Mouse (Mus musculus) MEL (cell line): ENCODE results near the gene Tnfrsf19. TPM values are rescaled to one million over a fixed set of nuclear protein-coding genes. Genes with fewer than 3 reads are reported as not detected.

Source experiments
- DNase-seq: peaks from one replicate; pipeline ENCODE4 v3.0.0; 2011; ENCODE audit warnings: low read depth, low spot score
- H3K27ac ChIP-seq: 2 replicates; pipeline ENCODE4 v1.5.1; 2012; ENCODE audit warnings: low read depth, mild to moderate bottlenecking, control low read depth, low read length, moderate library complexity; ENCODE audit not compliant: control insufficient read depth
- H3K27me3 ChIP-seq, 2 experiments: fragments of 150-350 bp in 1 of 2; sonication (generic) in 1 of 2; 2 replicates each; pipeline ENCODE4 v1.6.1; 2012; ENCODE audit warnings: low read length in 2 of 2, mild to moderate bottlenecking in 2 of 2, improper control_type of control experiment in 1 of 2, moderate library complexity in 1 of 2; ENCODE audit not compliant: insufficient read depth in 2 of 2, control insufficient read depth in 1 of 2
- H3K36me3 ChIP-seq, 2 experiments: 2 replicates each; pipeline ENCODE4 v1.6.1; 2012 to 2014; ENCODE audit warnings: low read length in 2 of 2, improper control_type of control experiment in 1 of 2, inconsistent platforms in 1 of 2, mild to moderate bottlenecking in 1 of 2; ENCODE audit not compliant: insufficient read depth in 2 of 2, control insufficient read depth in 1 of 2
- H3K4me1 ChIP-seq, 2 experiments: fragments of 150-350 bp in 1 of 2; sonication (generic) in 1 of 2; 2 replicates each; pipeline ENCODE4 v1.6.1; 2012; ENCODE audit warnings: low read length in 2 of 2, improper control_type of control experiment in 1 of 2, mild to moderate bottlenecking in 1 of 2; ENCODE audit not compliant: insufficient read depth in 2 of 2, control insufficient read depth in 1 of 2
- H3K4me3 ChIP-seq, 2 experiments: fragments of 150-350 bp in 1 of 2; sonication (generic) in 1 of 2; 2 replicates each; pipeline ENCODE4 v1.5.1; 2012; ENCODE audit warnings: low read depth in 2 of 2, low read length in 2 of 2, mild to moderate bottlenecking in 2 of 2, moderate library complexity in 2 of 2, control low read depth in 1 of 2, improper control_type of control experiment in 1 of 2; ENCODE audit not compliant: control insufficient read depth in 1 of 2, insufficient read depth in 1 of 2
- H3K79me2 ChIP-seq: 2 replicates; pipeline ENCODE4 v1.6.1; 2012; ENCODE audit warnings: mild to moderate bottlenecking, low read length, moderate library complexity; ENCODE audit not compliant: control insufficient read depth, poor library complexity, insufficient read depth
- H3K9ac ChIP-seq: 2 replicates; pipeline ENCODE4 v1.6.1; 2012; ENCODE audit warnings: low read depth, mild to moderate bottlenecking, control low read depth, low read length, moderate library complexity; ENCODE audit not compliant: control insufficient read depth, poor library complexity, severe bottlenecking
- H3K9me3 ChIP-seq: fragments of 150-350 bp; sonication (generic); replicated peaks from 2 replicates; pipeline ENCODE4 v1.6.1; 2012; ENCODE audit warnings: mild to moderate bottlenecking, low read length, improper control_type of control experiment, moderate library complexity; ENCODE audit not compliant: insufficient read depth
- CHD1 ChIP-seq: IDR thresholded peaks from 2 replicates; pipeline ENCODE4 v1.6.1; 2012; ENCODE audit warnings: low read depth, mild to moderate bottlenecking, inconsistent platforms, low read length, improper control_type of control experiment
- CHD2 ChIP-seq: IDR thresholded peaks from 2 replicates; pipeline ENCODE4 v1.6.1; 2011; ENCODE audit warnings: low read length, improper control_type of control experiment
- ELF1 ChIP-seq: IDR thresholded peaks from 2 replicates; pipeline ENCODE4 v1.6.1; 2014; ENCODE audit warnings: low read depth, mild to moderate bottlenecking, inconsistent platforms, low read length, improper control_type of control experiment, moderate library complexity
- ETS1 ChIP-seq: IDR thresholded peaks from 2 replicates; pipeline ENCODE4 v1.6.1; 2012; ENCODE audit warnings: low read depth, mild to moderate bottlenecking, inconsistent platforms, low read length, improper control_type of control experiment, moderate library complexity
- JUND ChIP-seq: IDR thresholded peaks from 2 replicates; pipeline ENCODE4 v1.6.1; 2011; ENCODE audit warnings: low read depth, mild to moderate bottlenecking, improper control_type of control experiment, low read length
- MAFK ChIP-seq: IDR thresholded peaks from 2 replicates; pipeline ENCODE4 v1.6.1; 2011; ENCODE audit warnings: low read depth, mild to moderate bottlenecking, low read length, improper control_type of control experiment, borderline replicate concordance
- MAZ ChIP-seq: IDR thresholded peaks from 2 replicates; pipeline ENCODE4 v1.6.1; 2012; ENCODE audit warnings: low read depth, mild to moderate bottlenecking, inconsistent platforms, low read length, improper control_type of control experiment
- MEF2A ChIP-seq: IDR thresholded peaks from 2 replicates; pipeline ENCODE4 v1.6.1; 2014; ENCODE audit warnings: low read depth, mild to moderate bottlenecking, inconsistent platforms, low read length, improper control_type of control experiment; ENCODE audit not compliant: poor library complexity, insufficient replicate concordance, severe bottlenecking; ENCODE audit errors: extremely low read depth
- MXI1 ChIP-seq: IDR thresholded peaks from 2 replicates; pipeline ENCODE4 v1.6.1; 2011; ENCODE audit warnings: mild to moderate bottlenecking, low read depth, low read length, improper control_type of control experiment
- MYB ChIP-seq: IDR thresholded peaks from 2 replicates; pipeline ENCODE4 v1.6.1; 2011; ENCODE audit warnings: mild to moderate bottlenecking, low read depth, low read length, improper control_type of control experiment
- NRF1 ChIP-seq: IDR thresholded peaks from 2 replicates; pipeline ENCODE4 v1.6.1; 2014; ENCODE audit warnings: low read depth, mild to moderate bottlenecking, inconsistent platforms, low read length, improper control_type of control experiment, moderate library complexity; ENCODE audit not compliant: poor library complexity, insufficient read depth, severe bottlenecking
- SMC3 ChIP-seq: IDR thresholded peaks from 2 replicates; pipeline ENCODE4 v1.6.1; 2011; ENCODE audit warnings: low read depth, low read length, improper control_type of control experiment
- TBP ChIP-seq: IDR thresholded peaks from 2 replicates; pipeline ENCODE4 v1.8.0; 2011; ENCODE audit warnings: low read depth, low read length, improper control_type of control experiment
- TCF12 ChIP-seq: IDR thresholded peaks from 2 replicates; pipeline ENCODE4 v1.6.1; 2014; ENCODE audit warnings: low read depth, mild to moderate bottlenecking, inconsistent platforms, low read length, improper control_type of control experiment, moderate library complexity
- UBTF ChIP-seq: IDR thresholded peaks from 2 replicates; pipeline ENCODE4 v1.6.1; 2012; ENCODE audit warnings: low read depth, mild to moderate bottlenecking, inconsistent platforms, low read length, improper control_type of control experiment, moderate library complexity, borderline replicate concordance; ENCODE audit not compliant: insufficient read depth
- USF1 ChIP-seq: IDR thresholded peaks from 2 replicates; pipeline ENCODE4 v1.6.1; 2014; ENCODE audit warnings: low read depth, mild to moderate bottlenecking, inconsistent platforms, low read length, improper control_type of control experiment, moderate library complexity
- USF2 ChIP-seq, 2 experiments: IDR thresholded peaks; 2 replicates each; pipeline ENCODE4 v1.6.1; 2011 to 2012; ENCODE audit warnings: improper control_type of control experiment in 2 of 2, low read length in 2 of 2, borderline replicate concordance in 1 of 2, inconsistent platforms in 1 of 2, low read depth in 1 of 2, mild to moderate bottlenecking in 1 of 2; ENCODE audit not compliant: insufficient read depth in 1 of 2
- ZC3H11A ChIP-seq: IDR thresholded peaks from 2 replicates; pipeline ENCODE4 v1.6.1; 2012; ENCODE audit warnings: low read depth, mild to moderate bottlenecking, inconsistent platforms, low read length, improper control_type of control experiment
- ZKSCAN1 ChIP-seq: IDR thresholded peaks from 2 replicates; pipeline ENCODE4 v1.6.1; 2012; ENCODE audit warnings: low read depth, mild to moderate bottlenecking, inconsistent platforms, low read length, improper control_type of control experiment, moderate library complexity
- ZMIZ1 ChIP-seq: IDR thresholded peaks from 2 replicates; pipeline ENCODE4 v1.6.1; 2012; ENCODE audit warnings: low read depth, mild to moderate bottlenecking, inconsistent platforms, low read length, improper control_type of control experiment, moderate library complexity
- polyA plus RNA-seq, 2 experiments: library from polyadenylated mRNA; stranded (reverse) in 1 of 2; unstranded in 1 of 2; fragments of >175 nt in 1 of 2; fragments of >200 nt in 1 of 2; gene quantifications; 2 replicates each; pipeline versions ENCODE4 v1.2.1 to v1.2.4; 2012; ENCODE audit warnings: low replicate concordance in 2 of 2, low read depth in 1 of 2; ENCODE audit not compliant: insufficient read length in 2 of 2, insufficient read depth in 1 of 2, missing spikeins in 1 of 2
- total RNA-seq: library from RNA; depleted of rRNA; stranded (reverse); fragments of 300-350 nt; gene quantifications from 2 replicates; pipeline ENCODE4 v1.2.3, GENCODE M21; 2012

Gene Tnfrsf19
- total and polyA plus RNA-seq, 3 experiments: not detected

GRCm38 (mm10) chr14:61014544-61014943 is 31.7 kb downstream of the Tnfrsf19 start:
- Histone ChIP-seq H3K36me3 (no peaks in the 10 kb centered on the region), H3K79me2 (no peaks in the 10 kb centered on the region), H3K4me1 (no peaks in the 10 kb centered on the region), H3K27ac (no peak overlapping the region), H3K27me3 (peaks cover 0 to 5% of the 10 kb centered on the region in 2 experiments; a peak in 2 of 4 replicates), H3K9ac (no peak overlapping the region), H3K4me3 (no peak overlapping the region), H3K9me3 (no peaks in the 10 kb centered on the region)
- TF ChIP-seq TCF12 (no peak), CHD2 (no peak), UBTF (no peak), USF2 (IDR thresholded peaks at IDR 0.05; ENCODE audit: borderline replicate concordance in 1 of 2, insufficient read depth in 1 of 2, low read depth in 1 of 2, low read length in 2 of 2) (no peak), ZC3H11A (no peak), JUND (no peak), SMC3 (no peak), ZKSCAN1 (no peak), MAFK (no peak), ZMIZ1 (no peak), MYB (no peak), CHD1 (no peak), NRF1 (no peak), MAZ (no peak), MXI1 (no peak), MEF2A (no peak), ELF1 (no peak)
- no peak for DNase-seq

GRCm38 (mm10) chr14:61012397-61012931 is 33.8 kb downstream of the Tnfrsf19 start:
- no peaks in the 10 kb centered on the region for H3K36me3 ChIP-seq
- H3K27ac ChIP-seq: no peak overlapping the region
- H3K79me2 ChIP-seq: no peaks in the 10 kb centered on the region
- no peaks in the 10 kb centered on the region for H3K4me1 ChIP-seq
- DNase-seq: no peak
- no peak for TF ChIP-seq ETS1
- TF ChIP-seq MEF2A: no peak
- TF ChIP-seq TCF12: no peak
- TF ChIP-seq JUND: no peak
- no peak for TF ChIP-seq ZMIZ1
- TF ChIP-seq TBP: no peak
- no peak for TF ChIP-seq MXI1
- no peak for TF ChIP-seq USF1
- no peak overlapping the region for H3K4me3 ChIP-seq
- H3K9ac ChIP-seq: no peak overlapping the region
- H3K27me3 ChIP-seq: peaks cover 0 to 3% of the 10 kb centered on the region in 2 experiments; a peak in 1 of 4 replicates
- no peaks in the 10 kb centered on the region for H3K9me3 ChIP-seq
